In genomic region chr11:104379635-104380034, GRCm38 (mm10) we compare ENCODE assay signal across 8 mouse cellular contexts.
DNase-seq lines count a peak whose midpoint lies in the region; ATAC-seq and TF ChIP-seq lines count a peak whose summit lies in the region.

No protein-coding gene starts in this region.

- no peak overlapping the region for H3K4me2 ChIP-seq in forebrain, postnatal 0 days (ENCODE audit: low read depth)
- no peak overlapping the region for H3K4me2 ChIP-seq in forebrain, embryonic 14.5 days (ENCODE audit: low read length)
- no peak overlapping the region for H3K4me2 ChIP-seq in lung, embryonic 14.5 days
- H3K4me2 ChIP-seq in stomach, postnatal 0 days (replicated peaks; ENCODE audit: low read depth), result no peak overlapping the region

- H3K27me3 ChIP-seq in forebrain, postnatal 0 days (ENCODE audit: insufficient read depth, low read length), result no peaks in the 10 kb centered on the region
- no peaks in the 10 kb centered on the region for H3K27me3 ChIP-seq in forebrain, embryonic 14.5 days (replicated peaks; ENCODE audit: control insufficient read depth, insufficient read depth, low read length)
- H3K27me3 ChIP-seq in lung, embryonic 14.5 days (ENCODE audit: insufficient read depth, low read length), result no peaks in the 10 kb centered on the region
- H3K27me3 ChIP-seq in stomach, postnatal 0 days (ENCODE audit: control insufficient read depth, insufficient read depth, low read length), result no peaks in the 10 kb centered on the region

- DNase-seq in forebrain, postnatal 0 days, result no peak
- DNase-seq in forebrain, embryonic 14.5 days (ENCODE audit: low spot score), result no peak
- DNase-seq in lung, embryonic 14.5 days, result peak; percentile 22
- DNase-seq in lung, postnatal 4 days, result no peak
- DNase-seq in c-Kit-positive CD71-positive TER-119-positive erythroid progenitor cells, embryonic 14.5 days (ENCODE audit: low spot score), result peak; percentile 22
- DNase-seq in stomach, postnatal 0 days (ENCODE audit: low spot score), result no peak
- no peak for DNase-seq in right cerebral cortex, postnatal 36 days (ENCODE audit: low spot score in 2 of 2)
- DNase-seq in ovary, postnatal 36 days (ENCODE audit: low spot score), result no peak

- WGBS in forebrain, postnatal 0 days, result 75% methylated on average over 1 of the region's 1 CpGs
- 95% methylated on average over 1 of the region's 1 CpGs for WGBS in forebrain, embryonic 14.5 days
- 85% methylated on average over 1 of the region's 1 CpGs for WGBS in lung, embryonic 14.5 days
- WGBS in stomach, postnatal 0 days, result 76% methylated on average over 1 of the region's 1 CpGs

- H3K27ac ChIP-seq in forebrain, postnatal 0 days (ENCODE audit: low read depth, low read length), result no peak overlapping the region
- no peak overlapping the region for H3K27ac ChIP-seq in forebrain, embryonic 14.5 days (ENCODE audit: low read depth, low read length)
- H3K27ac ChIP-seq in lung, embryonic 14.5 days (ENCODE audit: low read depth), result no peak overlapping the region
- H3K27ac ChIP-seq in stomach, postnatal 0 days (replicated peaks), result no peak overlapping the region

- TF ChIP-seq EP300 in stomach, postnatal 0 days (optimal IDR thresholded peaks at IDR 0.05), result no peak

- no peak overlapping the region for H3K9ac ChIP-seq in forebrain, postnatal 0 days
- no peak overlapping the region for H3K9ac ChIP-seq in forebrain, embryonic 14.5 days (ENCODE audit: low read length)
- H3K9ac ChIP-seq in lung, embryonic 14.5 days, result no peak overlapping the region
- no peak overlapping the region for H3K9ac ChIP-seq in stomach, postnatal 0 days (ENCODE audit: low read length)

- H3K4me1 ChIP-seq in forebrain, postnatal 0 days (ENCODE audit: insufficient read depth), result no peaks in the 10 kb centered on the region
- H3K4me1 ChIP-seq in forebrain, embryonic 14.5 days (ENCODE audit: control insufficient read depth, insufficient read depth, low read length), result no peaks in the 10 kb centered on the region
- no peaks in the 10 kb centered on the region for H3K4me1 ChIP-seq in lung, embryonic 14.5 days (ENCODE audit: insufficient read depth)
- H3K4me1 ChIP-seq in stomach, postnatal 0 days (replicated peaks; ENCODE audit: control insufficient read depth, insufficient read depth), result no peaks in the 10 kb centered on the region

- no peak for ATAC-seq in forebrain, postnatal 0 days
- ATAC-seq in forebrain, embryonic 14.5 days, result no peak
- no peak for ATAC-seq in lung, embryonic 14.5 days (ENCODE audit: insufficient read depth)
- no peak for ATAC-seq in stomach, postnatal 0 days (ENCODE audit: low FRiP score, low TSS enrichment)

- no peaks in the 10 kb centered on the region for H3K9me3 ChIP-seq in forebrain, postnatal 0 days (ENCODE audit: low read length)
- H3K9me3 ChIP-seq in forebrain, embryonic 14.5 days (replicated peaks; ENCODE audit: control insufficient read depth, low read length), result no peaks in the 10 kb centered on the region
- H3K9me3 ChIP-seq in lung, embryonic 14.5 days (ENCODE audit: low read depth, low read length), result no peaks in the 10 kb centered on the region
- H3K9me3 ChIP-seq in stomach, postnatal 0 days (ENCODE audit: control insufficient read depth, low read length), result no peaks in the 10 kb centered on the region

- no peak overlapping the region for H3K4me3 ChIP-seq in forebrain, postnatal 0 days (ENCODE audit: low read depth, low read length)
- H3K4me3 ChIP-seq in forebrain, embryonic 14.5 days (ENCODE audit: low read depth, low read length), result no peak overlapping the region
- no peak overlapping the region for H3K4me3 ChIP-seq in lung, embryonic 14.5 days (ENCODE audit: low read depth, low read length)
- no peak overlapping the region for H3K4me3 ChIP-seq in stomach, postnatal 0 days (ENCODE audit: low read depth, low read length)

- peaks cover 3% of the 10 kb centered on the region; the same call in 1 of the 2 replicates for H3K36me3 ChIP-seq in forebrain, postnatal 0 days (ENCODE audit: insufficient read depth)
- H3K36me3 ChIP-seq in forebrain, embryonic 14.5 days (ENCODE audit: control insufficient read depth, insufficient read depth, low read length), result peaks cover 5% of the 10 kb centered on the region; the same call in 1 of the 2 replicates
- H3K36me3 ChIP-seq in lung, embryonic 14.5 days (ENCODE audit: insufficient read depth), result peaks cover 13% of the 10 kb centered on the region; the same call in 1 of the 2 replicates
- 0 out of 2 replicates have a peak, but pooled peaks cover 2% of the 10 kb centered on the region for H3K36me3 ChIP-seq in stomach, postnatal 0 days (ENCODE audit: control insufficient read depth, insufficient read depth, low read length)

- TF ChIP-seq CTCF in forebrain, postnatal 0 days (IDR thresholded peaks at IDR 0.05; ENCODE audit: low read depth), result peak; percentile 13; the same call in 1 of the 2 replicates
- TF ChIP-seq CTCF in lung, embryonic 14.5 days (IDR thresholded peaks at IDR 0.05; ENCODE audit: low read depth), result peak; percentile 36; the same call in 1 of the 2 replicates
- peak; percentile 63 for TF ChIP-seq CTCF in stomach, postnatal 0 days (IDR thresholded peaks at IDR 0.05; ENCODE audit: low read depth)

Comparison
In these comparisons a context has a peak if more than half of its experiments do, and no peak if none do; other contexts are left out.
1. DNase-seq: peak in lung, embryonic 14.5 days (single experiment) and c-Kit-positive CD71-positive TER-119-positive erythroid progenitor cells, embryonic 14.5 days (single experiment); none in forebrain, postnatal 0 days (single experiment), forebrain, embryonic 14.5 days (single experiment), lung, postnatal 4 days (0 of 2), stomach, postnatal 0 days (single experiment), right cerebral cortex, postnatal 36 days (0 of 2) and ovary, postnatal 36 days (single experiment).
2. CTCF ChIP-seq: peak in every context shown above with its lines; median percentile 63 in stomach, postnatal 0 days; 36 in lung, embryonic 14.5 days; 13 in forebrain, postnatal 0 days.